Mouse (Mus musculus): Measurements from ENCODE around the gene Snx29.

GRCm38 (mm10) chr16:11386221-11386620, 63.5 kb downstream of the Snx29 start:
- TF ChIP-seq CTCF (IDR thresholded peaks at IDR 0.05; ENCODE audit: control insufficient read depth, insufficient read depth, low read length) (no peak), POLR2A (IDR thresholded peaks at IDR 0.05; ENCODE audit: borderline replicate concordance, control insufficient read depth, low read depth, low read length) (no peak)
